Mouse (Mus musculus): Measurements from ENCODE around the gene Tdrd1. TPM values are rescaled to one million over a fixed set of nuclear protein-coding genes. Genes with fewer than 3 reads are reported as not detected.
"Not testable (repeated sequence)": the region's sequence is repeated elsewhere in the genome, so short reads cannot be mapped to it uniquely, and the experiment has no call there.

Tdrd1 gene
- total RNA-seq (2021): not detected
- long read RNA-seq, experiment 1: 0 reads
- long read RNA-seq, experiment 2: 0 reads

- TF ChIP-seq CTCF (IDR thresholded peaks at IDR 0.05): no peak
- DNase-seq: no peak
- intact Hi-C loops (cut with DNase I): no loop called here
- Histone ChIP-seq H3K27ac (no peak within 1 kb of the TSS), H3K4me3 (no peak within 1 kb of the TSS)
Observed at GRCm38 (mm10) chr19:56826047-56826631, at the start of gene Tdrd1. Gene Tdrd1 (plus strand): TSS chr19:56826209.

- DNase-seq: peak; percentile 64
- Histone ChIP-seq H3K27ac (peak overlapping the region; percentile 10; the same call in 1 of the 2 replicates), H3K4me3 (peak overlapping the region; percentile 61)
- intact Hi-C loops (cut with DNase I): loop anchor here (1.0 to 5.0 kb wide), 3 partner anchors 190 to 354 kb away; no protein-coding TSS in a partner anchor
- TF ChIP-seq CTCF (IDR thresholded peaks at IDR 0.05): peak; percentile 75
Observed at GRCm38 (mm10) chr19:56776719-56777382, 49.2 kb upstream of the Tdrd1 start.

GRCm38 (mm10) chr19:56778532-56778931 is 47.5 kb upstream of the Tdrd1 start:
- H3K27ac ChIP-seq, H3K4me3 ChIP-seq, DNase-seq: not testable (repeated sequence)
- intact Hi-C loops (cut with DNase I): loop anchor here (5.0 kb wide), 1 partner anchor 191 kb away; no protein-coding TSS in a partner anchor

- no peak for TF ChIP-seq CTCF (IDR thresholded peaks at IDR 0.05)
- DNase-seq: peak; percentile 78
- intact Hi-C loops (cut with DNase I): no loop called here
Observed at GRCm38 (mm10) chr19:56787911-56788310, 38.1 kb upstream of the Tdrd1 start.

GRCm38 (mm10) chr19:56788952-56789351 is 37.1 kb upstream of the Tdrd1 start:
- intact Hi-C loops (cut with DNase I): no loop called here

More at GRCm38 (mm10) chr19:56787911-56788310, 38.1 kb upstream of the Tdrd1 start:
- Histone ChIP-seq H3K27ac (peak overlapping the region; percentile 79), H3K4me3 (no peak overlapping the region)

GRCm38 (mm10) chr19:56797376-56797775 is 28.6 kb upstream of the Tdrd1 start:
- TF ChIP-seq CTCF (IDR thresholded peaks at IDR 0.05): no peak
- Histone ChIP-seq H3K27ac (no peak overlapping the region), H3K4me3 (no peak overlapping the region)
- DNase-seq: no peak
- intact Hi-C loops (cut with DNase I): no loop called here

More at GRCm38 (mm10) chr19:56788952-56789351, 37.1 kb upstream of the Tdrd1 start:
- Histone ChIP-seq H3K4me3 (no peak overlapping the region), H3K27ac (peak overlapping the region; percentile 79)
- no peak for TF ChIP-seq CTCF (IDR thresholded peaks at IDR 0.05)
- DNase-seq: no peak

- no peak for TF ChIP-seq CTCF (IDR thresholded peaks at IDR 0.05)
- Histone ChIP-seq H3K4me3 (no peak overlapping the region), H3K27ac (no peak overlapping the region)
- intact Hi-C loops (cut with DNase I): no loop called here
- no peak for DNase-seq
Observed at GRCm38 (mm10) chr19:56800226-56800625, 25.8 kb upstream of the Tdrd1 start.

GRCm38 (mm10) chr19:56800930-56801655 is 24.9 kb upstream of the Tdrd1 start:
- TF ChIP-seq CTCF (IDR thresholded peaks at IDR 0.05): no peak
- Histone ChIP-seq H3K27ac (no peak overlapping the region), H3K4me3 (no peak overlapping the region)
- DNase-seq: no peak
- intact Hi-C loops (cut with DNase I): no loop called here

GRCm38 (mm10) chr19:56801656-56802351 is 24.2 kb upstream of the Tdrd1 start:
- TF ChIP-seq CTCF (IDR thresholded peaks at IDR 0.05): no peak
- H3K27ac ChIP-seq: no peak overlapping the region
- no peak overlapping the region for H3K4me3 ChIP-seq
- DNase-seq: no peak
- intact Hi-C loops (cut with DNase I): no loop called here

GRCm38 (mm10) chr19:56802352-56802746 is 23.7 kb upstream of the Tdrd1 start:
- Histone ChIP-seq H3K4me3 (no peak overlapping the region), H3K27ac (no peak overlapping the region)
- TF ChIP-seq CTCF (IDR thresholded peaks at IDR 0.05): no peak
- intact Hi-C loops (cut with DNase I): no loop called here
- DNase-seq: no peak

- intact Hi-C loops (cut with DNase I): no loop called here
- TF ChIP-seq CTCF (IDR thresholded peaks at IDR 0.05): no peak
- no peak for DNase-seq
- no peak overlapping the region for H3K27ac ChIP-seq
- no peak overlapping the region for H3K4me3 ChIP-seq
Observed at GRCm38 (mm10) chr19:56805366-56805765, 20.6 kb upstream of the Tdrd1 start.

- no peak for TF ChIP-seq CTCF (IDR thresholded peaks at IDR 0.05)
- Histone ChIP-seq H3K4me3 (no peak overlapping the region), H3K27ac (no peak overlapping the region)
- DNase-seq: no peak
- intact Hi-C loops (cut with DNase I): no loop called here
Observed at GRCm38 (mm10) chr19:56807122-56807521, 18.9 kb upstream of the Tdrd1 start.

All from gastrocnemius, adult 2 months (tissue).